Mouse (Mus musculus) kidney, adult 2 months (tissue): ENCODE data around the gene Pik3c2a.

Experiments used
- CTCF ChIP-seq: fragments of 200-500 bp; conservative IDR thresholded peaks from 2 replicates; pipeline ENCODE4 v1.5.1; 2011; ENCODE audit warnings: low read depth, mild to moderate bottlenecking, control low read depth, low read length, moderate library complexity, mixed read lengths; ENCODE audit not compliant: insufficient read depth, insufficient read length
- POLR2A ChIP-seq: fragments of 200-500 bp; IDR thresholded peaks from one replicate; pipeline ENCODE4 v1.6.1; 2011; ENCODE audit warnings: low read depth, low read length, control low read depth

DNA sequence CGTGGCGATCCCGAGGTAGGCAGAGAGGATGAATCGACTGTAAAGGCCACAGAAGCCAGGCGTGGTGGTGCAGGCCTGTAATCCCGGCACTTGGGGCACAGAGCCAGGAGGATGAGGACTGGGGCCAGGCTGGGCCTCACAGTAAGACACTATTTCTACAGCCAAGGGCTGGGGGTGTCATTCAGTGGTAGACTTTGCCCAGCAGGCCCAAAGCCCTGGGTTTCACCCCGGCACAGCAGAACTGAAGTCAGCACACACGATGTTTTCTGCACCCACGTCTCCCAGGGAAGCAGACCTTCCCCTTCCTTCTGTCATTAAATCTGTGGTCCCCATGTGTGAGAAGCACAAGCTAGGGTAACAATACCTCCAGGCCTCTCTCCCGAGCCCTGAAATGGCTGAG lies 144.9 kb downstream of the Pik3c2a start:
- TF ChIP-seq POLR2A (no peak), CTCF (no peak)
